Mouse (Mus musculus): ENCODE data around the gene Stac3. TPM values are rescaled to one million over a fixed set of nuclear protein-coding genes. Genes with fewer than 3 reads are reported as not detected.

Gene Stac3
- total and polyA plus RNA-seq, 2 experiments from 2014 or later: 0.50 to 1.7 TPM

GRCm38 (mm10) chr10:127534036-127534928, 32.8 kb downstream of the Stac3 start, which contains the start of gene Nxph4:
Nxph4 (minus strand) TSS chr10:127534559.
- Histone ChIP-seq H3K4me3 (ENCODE audit: low read depth, low read length) (peak within 1 kb of the TSS; percentile 46), H3K4me2 (ENCODE audit: low read depth) (peak within 1 kb of the TSS; percentile 87), H3K9me3 (ENCODE audit: low read length) (no peaks in the 10 kb centered on the region), H3K27me3 (ENCODE audit: insufficient read depth, low read length) (peaks cover 61% of the 10 kb centered on the region), H3K27ac (ENCODE audit: low read depth, low read length) (no peak within 1 kb of the TSS), H3K4me1 (ENCODE audit: insufficient read depth) (peaks cover 7% of the 10 kb centered on the region), H3K36me3 (ENCODE audit: insufficient read depth) (peaks cover 11% of the 10 kb centered on the region), H3K9ac (peak within 1 kb of the TSS; percentile 37; the same call in 1 of the 2 replicates)
- WGBS: 2% methylated on average over 54 of the region's 78 CpGs
- no peak for TF ChIP-seq CTCF (IDR thresholded peaks at IDR 0.05; ENCODE audit: low read depth)
- ATAC-seq (no peak), DNase-seq (no peak)

GRCm38 (mm10) chr10:127534929-127535384, 33.5 kb downstream of the Stac3 start:
- Histone ChIP-seq H3K36me3 (ENCODE audit: insufficient read depth) (peaks cover 18% of the 10 kb centered on the region), H3K9ac (peak overlapping the region; percentile 37; the same call in 1 of the 2 replicates), H3K4me2 (ENCODE audit: low read depth) (peak overlapping the region; percentile 87), H3K9me3 (ENCODE audit: low read length) (no peaks in the 10 kb centered on the region), H3K4me3 (ENCODE audit: low read depth, low read length) (peak overlapping the region; percentile 46), H3K27me3 (ENCODE audit: insufficient read depth, low read length) (peaks cover 54% of the 10 kb centered on the region), H3K4me1 (ENCODE audit: insufficient read depth) (peaks cover 7% of the 10 kb centered on the region), H3K27ac (ENCODE audit: low read depth, low read length) (no peak overlapping the region)
- TF ChIP-seq CTCF (IDR thresholded peaks at IDR 0.05; ENCODE audit: low read depth): no peak
- DNase-seq (no peak), ATAC-seq (no peak)
- WGBS: 3% methylated on average over 20 of the region's 30 CpGs

GRCm38 (mm10) chr10:127536586-127537314, 35.3 kb downstream of the Stac3 start:
- peak; percentile 62 for TF ChIP-seq CTCF (IDR thresholded peaks at IDR 0.05; ENCODE audit: low read depth)
- no peak overlapping the region for H3K4me3 ChIP-seq (ENCODE audit: low read depth, low read length)
- peaks cover 42% of the 10 kb centered on the region for H3K27me3 ChIP-seq (ENCODE audit: insufficient read depth, low read length)
- DNase-seq (peak; percentile 71), ATAC-seq (peak; percentile 53)
- no peak overlapping the region for H3K27ac ChIP-seq (ENCODE audit: low read depth, low read length)
- 9% methylated on average over 8 of the region's 8 CpGs for WGBS
- H3K4me2 ChIP-seq (ENCODE audit: low read depth): no peak overlapping the region
- no peak overlapping the region for H3K9ac ChIP-seq
- H3K36me3 ChIP-seq (ENCODE audit: insufficient read depth): peaks cover 36% of the 10 kb centered on the region
- H3K9me3 ChIP-seq (ENCODE audit: low read length): no peaks in the 10 kb centered on the region
- peaks cover 7% of the 10 kb centered on the region for H3K4me1 ChIP-seq (ENCODE audit: insufficient read depth)

GRCm38 (mm10) chr10:127537854-127538583, 36.5 kb downstream of the Stac3 start:
- 27% methylated on average over 7 of the region's 7 CpGs for WGBS
- no peak overlapping the region for H3K4me2 ChIP-seq (ENCODE audit: low read depth)
- no peak overlapping the region for H3K4me3 ChIP-seq (ENCODE audit: low read depth, low read length)
- TF ChIP-seq CTCF (IDR thresholded peaks at IDR 0.05; ENCODE audit: low read depth): peak; percentile 94
- H3K9me3 ChIP-seq (ENCODE audit: low read length): no peaks in the 10 kb centered on the region
- no peak overlapping the region for H3K9ac ChIP-seq
- H3K4me1 ChIP-seq (ENCODE audit: insufficient read depth): peaks cover 7% of the 10 kb centered on the region
- peaks cover 29% of the 10 kb centered on the region for H3K27me3 ChIP-seq (ENCODE audit: insufficient read depth, low read length)
- peak; percentile 39 for ATAC-seq
- peak; percentile 86 for DNase-seq
- H3K36me3 ChIP-seq (ENCODE audit: insufficient read depth): peaks cover 49% of the 10 kb centered on the region
- H3K27ac ChIP-seq (ENCODE audit: low read depth, low read length): no peak overlapping the region

GRCm38 (mm10) chr10:127541510-127541909, 40.0 kb downstream of the Stac3 start:
- peaks cover 82% of the 10 kb centered on the region for H3K36me3 ChIP-seq (ENCODE audit: insufficient read depth)
- no peak overlapping the region for H3K4me2 ChIP-seq (ENCODE audit: low read depth)
- H3K4me3 ChIP-seq (ENCODE audit: low read depth, low read length): no peak overlapping the region
- no peak overlapping the region for H3K27ac ChIP-seq (ENCODE audit: low read depth, low read length)
- WGBS: 98% methylated on average over 8 of the region's 8 CpGs
- TF ChIP-seq CTCF (IDR thresholded peaks at IDR 0.05; ENCODE audit: low read depth): no peak
- no peaks in the 10 kb centered on the region for H3K9me3 ChIP-seq (ENCODE audit: low read length)
- DNase-seq (no peak), ATAC-seq (no peak)
- no peaks in the 10 kb centered on the region for H3K4me1 ChIP-seq (ENCODE audit: insufficient read depth)
- no peak overlapping the region for H3K9ac ChIP-seq
- H3K27me3 ChIP-seq (ENCODE audit: insufficient read depth, low read length): no peaks in the 10 kb centered on the region

- H3K9ac ChIP-seq: no peak overlapping the region
- no peaks in the 10 kb centered on the region for H3K27me3 ChIP-seq (ENCODE audit: insufficient read depth, low read length)
- H3K4me2 ChIP-seq (ENCODE audit: low read depth): no peak overlapping the region
- no peak overlapping the region for H3K4me3 ChIP-seq (ENCODE audit: low read depth, low read length)
- no peak overlapping the region for H3K27ac ChIP-seq (ENCODE audit: low read depth, low read length)
- 54% methylated on average over 13 of the region's 13 CpGs for WGBS
- no peaks in the 10 kb centered on the region for H3K4me1 ChIP-seq (ENCODE audit: insufficient read depth)
- no peaks in the 10 kb centered on the region for H3K9me3 ChIP-seq (ENCODE audit: low read length)
- TF ChIP-seq CTCF (IDR thresholded peaks at IDR 0.05; ENCODE audit: low read depth): no peak
- ATAC-seq: peak; percentile 25; the same call in 1 of the 2 replicates
- DNase-seq: no peak
- peaks cover 88% of the 10 kb centered on the region for H3K36me3 ChIP-seq (ENCODE audit: insufficient read depth)
Measured at GRCm38 (mm10) chr10:127542084-127542483, 40.6 kb downstream of the Stac3 start.

Data from forebrain, postnatal 0 days (tissue).